Mouse (Mus musculus): ENCODE results near the gene Sept1. TPM values are rescaled to one million over a fixed set of nuclear protein-coding genes. Genes with fewer than 3 reads are reported as not detected.

Gene Sept1
- 18.8 and 26.5 TPM in 2 replicates for polyA plus RNA-seq (2015; fragmentation: Nextera tagmentation; extraction: Ambion mirVana)

DNA sequence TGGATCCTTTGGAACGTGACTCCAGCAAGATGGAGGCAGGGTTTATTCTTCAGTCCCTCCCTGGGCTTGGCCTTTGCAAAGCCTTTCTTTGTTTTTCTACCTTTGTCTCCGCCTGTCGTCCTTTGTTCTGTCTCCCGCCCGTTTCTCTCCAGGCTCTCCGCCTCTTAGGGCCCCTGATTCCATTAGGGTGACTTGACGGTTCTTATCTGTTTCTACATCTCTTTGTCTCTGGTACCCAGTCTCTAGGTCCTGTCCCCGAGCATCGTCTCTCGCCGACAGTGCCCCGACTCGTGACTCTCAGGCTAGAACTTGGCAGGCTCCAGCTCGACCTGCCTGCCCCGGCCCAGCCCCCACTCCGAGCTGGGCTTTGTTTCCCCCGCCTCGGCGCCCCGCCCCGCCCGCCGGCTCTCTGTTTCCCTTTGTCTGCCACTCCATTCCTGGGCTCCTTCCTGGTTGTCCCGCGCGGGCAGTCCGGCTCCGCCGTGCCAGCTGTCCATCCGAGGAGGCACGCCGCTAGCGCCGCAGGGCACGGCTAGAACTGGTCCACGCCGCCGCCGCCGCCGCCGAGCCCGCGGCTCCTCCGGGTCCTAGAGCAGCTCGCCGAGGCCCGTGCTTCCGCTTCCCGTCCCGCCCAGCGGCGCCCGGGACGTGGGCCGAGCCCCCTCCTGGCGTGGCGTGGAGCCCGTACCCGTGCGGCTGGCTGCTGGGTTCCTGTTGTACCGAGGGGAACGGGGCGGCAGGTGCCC lies at the start of gene Sept1, which contains the start of gene Zfp553:
Sept1 (minus strand) TSS at position 509 of the 746 bp plus-strand sequence.
Zfp553 (plus strand) TSS at position 440 of the 746 bp plus-strand sequence.
- Histone ChIP-seq H3K27me3 (replicated peaks; ENCODE audit: control insufficient read depth, insufficient read depth, low read length) (no peaks in the 10 kb centered on the region), H3K4me3 (replicated peaks; ENCODE audit: low read length) (peak within 1 kb of the TSS; percentile 85), H3K4me1 (replicated peaks; ENCODE audit: control insufficient read depth, insufficient read depth, low read length) (peaks cover 34% of the 10 kb centered on the region), H3K27ac (ENCODE audit: low read length) (peak within 1 kb of the TSS; percentile 100), H3K4me2 (ENCODE audit: low read length) (peak within 1 kb of the TSS; percentile 99), H3K36me3 (ENCODE audit: control insufficient read depth, insufficient read depth) (peaks cover 22% of the 10 kb centered on the region), H3K9me3 (ENCODE audit: control insufficient read depth, low read length) (no peaks in the 10 kb centered on the region), H3K9ac (replicated peaks; ENCODE audit: low read depth, low read length) (peak within 1 kb of the TSS; percentile 96)
- whole genome bisulfite sequencing: under 1% methylated on average over 62 of the region's 64 CpGs
- peak; percentile 95 for ATAC-seq

DNA sequence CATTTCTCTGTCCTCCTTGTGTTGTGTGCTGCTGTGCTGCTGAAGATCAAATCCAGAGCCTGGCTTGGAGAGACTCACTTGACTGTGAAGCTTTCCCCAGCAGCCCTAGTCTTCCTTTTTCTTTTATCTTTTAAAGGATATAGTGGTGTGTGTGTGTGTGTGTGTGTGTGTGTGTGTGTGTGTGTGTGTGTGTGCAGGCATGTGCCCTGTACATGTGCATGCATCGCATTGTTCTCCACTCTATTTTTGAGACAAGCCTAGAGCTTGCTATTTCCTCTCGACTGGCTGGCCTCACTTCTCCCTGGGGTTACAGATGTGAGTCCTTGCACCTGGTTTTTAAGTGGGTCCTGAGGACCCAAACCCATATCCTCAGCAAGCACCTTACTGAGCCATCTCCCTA lies 49.3 kb upstream of the Sept1 start:
- Histone ChIP-seq H3K4me2 (ENCODE audit: low read length) (no peak overlapping the region), H3K27ac (ENCODE audit: low read length) (no peak overlapping the region), H3K4me1 (replicated peaks; ENCODE audit: control insufficient read depth, insufficient read depth, low read length) (no peaks in the 10 kb centered on the region), H3K36me3 (ENCODE audit: control insufficient read depth, insufficient read depth) (no peaks in the 10 kb centered on the region), H3K27me3 (replicated peaks; ENCODE audit: control insufficient read depth, insufficient read depth, low read length) (no peaks in the 10 kb centered on the region), H3K9me3 (ENCODE audit: control insufficient read depth, low read length) (no peaks in the 10 kb centered on the region), H3K4me3 (replicated peaks; ENCODE audit: low read length) (no peak overlapping the region), H3K9ac (replicated peaks; ENCODE audit: low read depth, low read length) (no peak overlapping the region)
- no peak for ATAC-seq
- WGBS: 93% methylated on average over 2 of the region's 2 CpGs

DNA sequence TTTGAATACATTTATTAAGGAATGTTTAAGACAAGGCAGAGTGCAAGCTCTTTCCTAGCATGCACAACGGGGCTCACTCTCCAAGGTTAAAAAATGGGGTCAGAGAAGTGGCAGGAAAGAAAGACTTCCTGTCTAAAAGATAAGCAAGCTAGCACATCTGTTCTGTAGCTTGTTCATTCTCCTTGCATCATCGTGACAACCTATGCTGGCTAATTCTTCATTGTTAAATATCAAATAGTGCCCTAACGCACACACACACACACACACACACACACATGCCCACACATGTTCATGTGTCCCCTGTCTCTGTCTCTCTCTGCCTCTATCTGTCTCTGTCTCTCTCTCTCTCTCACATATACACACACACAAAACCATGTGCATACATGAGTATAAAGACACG lies 48.2 kb upstream of the Sept1 start:
- Histone ChIP-seq H3K4me1 (replicated peaks; ENCODE audit: control insufficient read depth, insufficient read depth, low read length) (no peaks in the 10 kb centered on the region), H3K36me3 (ENCODE audit: control insufficient read depth, insufficient read depth) (no peaks in the 10 kb centered on the region), H3K27ac (ENCODE audit: low read length) (no peak overlapping the region), H3K4me2 (ENCODE audit: low read length) (no peak overlapping the region), H3K9ac (replicated peaks; ENCODE audit: low read depth, low read length) (no peak overlapping the region), H3K4me3 (replicated peaks; ENCODE audit: low read length) (no peak overlapping the region), H3K9me3 (ENCODE audit: control insufficient read depth, low read length) (no peaks in the 10 kb centered on the region), H3K27me3 (replicated peaks; ENCODE audit: control insufficient read depth, insufficient read depth, low read length) (no peaks in the 10 kb centered on the region)
- WGBS: 79% methylated on average over 4 of the region's 4 CpGs
- ATAC-seq: no peak

DNA sequence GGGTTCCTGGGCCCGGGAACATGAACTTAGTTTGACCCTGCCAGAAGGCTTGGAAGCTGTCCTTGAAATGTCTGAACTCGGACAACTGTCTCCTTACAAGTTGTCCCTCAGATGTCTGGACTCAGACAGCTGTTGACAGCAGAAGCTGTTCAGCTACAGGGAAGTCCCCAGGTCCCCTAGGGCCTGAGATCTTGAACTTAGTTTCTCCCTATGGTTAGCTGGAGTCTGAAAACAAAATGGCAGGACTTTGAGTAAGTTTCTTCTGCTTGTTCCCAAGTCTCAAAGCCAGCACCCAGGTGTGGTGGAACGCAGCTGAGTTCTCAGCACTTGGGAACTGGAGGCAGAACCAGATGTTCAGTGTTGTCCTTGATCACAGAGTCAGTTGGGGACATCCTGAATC lies 47.2 kb upstream of the Sept1 start:
- Histone ChIP-seq H3K27me3 (replicated peaks; ENCODE audit: control insufficient read depth, insufficient read depth, low read length) (no peaks in the 10 kb centered on the region), H3K9ac (replicated peaks; ENCODE audit: low read depth, low read length) (no peak overlapping the region), H3K4me1 (replicated peaks; ENCODE audit: control insufficient read depth, insufficient read depth, low read length) (no peaks in the 10 kb centered on the region), H3K36me3 (ENCODE audit: control insufficient read depth, insufficient read depth) (no peaks in the 10 kb centered on the region), H3K4me2 (ENCODE audit: low read length) (no peak overlapping the region), H3K27ac (ENCODE audit: low read length) (no peak overlapping the region), H3K9me3 (ENCODE audit: control insufficient read depth, low read length) (no peaks in the 10 kb centered on the region), H3K4me3 (replicated peaks; ENCODE audit: low read length) (no peak overlapping the region)
- 86% methylated on average over 3 of the region's 3 CpGs for WGBS
- no peak for ATAC-seq

DNA sequence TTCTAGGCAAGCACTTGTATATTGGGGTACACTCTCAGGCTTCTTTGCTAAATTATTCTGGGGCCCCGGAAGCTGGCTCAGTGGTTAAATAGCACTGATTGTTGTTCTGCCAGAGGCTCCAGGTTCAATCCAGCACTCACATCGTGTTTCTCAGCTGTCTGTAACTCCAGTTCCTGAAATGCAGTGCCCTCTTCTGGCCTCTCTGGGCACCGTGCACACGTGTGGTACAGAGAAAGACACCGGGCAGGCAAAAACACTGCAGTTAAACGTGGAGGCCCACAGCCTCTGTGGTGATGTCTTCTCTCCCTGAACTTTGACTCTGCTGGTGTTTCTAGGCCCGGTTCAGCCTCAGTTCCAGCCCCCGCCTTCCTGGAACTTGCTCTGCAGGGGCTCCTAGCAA lies 45.4 kb upstream of the Sept1 start:
- ATAC-seq: no peak
- Histone ChIP-seq H3K27me3 (replicated peaks; ENCODE audit: control insufficient read depth, insufficient read depth, low read length) (no peaks in the 10 kb centered on the region), H3K4me3 (replicated peaks; ENCODE audit: low read length) (no peak overlapping the region), H3K27ac (ENCODE audit: low read length) (no peak overlapping the region), H3K9me3 (ENCODE audit: control insufficient read depth, low read length) (no peaks in the 10 kb centered on the region), H3K4me2 (ENCODE audit: low read length) (no peak overlapping the region), H3K36me3 (ENCODE audit: control insufficient read depth, insufficient read depth) (no peaks in the 10 kb centered on the region), H3K9ac (replicated peaks; ENCODE audit: low read depth, low read length) (no peak overlapping the region), H3K4me1 (replicated peaks; ENCODE audit: control insufficient read depth, insufficient read depth, low read length) (peaks cover 4% of the 10 kb centered on the region)
- WGBS: 19% methylated on average over 8 of the region's 8 CpGs

DNA sequence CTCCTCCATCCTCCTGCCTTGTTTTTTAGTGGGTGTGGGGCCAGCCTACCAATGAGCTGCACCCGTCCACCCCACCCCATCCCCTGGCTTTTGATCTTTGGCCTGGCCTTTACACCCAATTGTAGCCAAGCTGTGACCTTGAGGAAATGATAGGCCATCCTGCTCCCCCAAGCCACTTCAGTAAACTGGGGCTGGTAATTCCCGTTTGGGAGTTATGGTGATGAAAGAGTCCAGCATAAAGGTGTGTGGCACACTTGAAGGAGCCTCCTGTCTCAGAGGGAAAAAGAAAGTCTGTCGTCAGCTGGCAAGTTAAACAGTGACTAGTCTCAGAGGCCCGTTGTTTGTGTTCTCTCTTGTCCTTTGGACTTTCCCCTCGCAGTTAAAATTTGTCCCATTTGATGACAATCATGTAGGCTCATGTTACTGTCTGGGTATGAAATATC lies 43.6 kb upstream of the Sept1 start:
- 80% methylated on average over 5 of the region's 5 CpGs for WGBS
- no peak overlapping the region for H3K9ac ChIP-seq (replicated peaks; ENCODE audit: low read depth, low read length)
- H3K9me3 ChIP-seq (ENCODE audit: control insufficient read depth, low read length): no peaks in the 10 kb centered on the region
- no peak overlapping the region for H3K27ac ChIP-seq (ENCODE audit: low read length)
- H3K4me3 ChIP-seq (replicated peaks; ENCODE audit: low read length): no peak overlapping the region
- H3K27me3 ChIP-seq (replicated peaks; ENCODE audit: control insufficient read depth, insufficient read depth, low read length): no peaks in the 10 kb centered on the region
- H3K36me3 ChIP-seq (ENCODE audit: control insufficient read depth, insufficient read depth): no peaks in the 10 kb centered on the region
- no peak for ATAC-seq
- H3K4me2 ChIP-seq (ENCODE audit: low read length): no peak overlapping the region
- H3K4me1 ChIP-seq (replicated peaks; ENCODE audit: control insufficient read depth, insufficient read depth, low read length): peaks cover 20% of the 10 kb centered on the region

DNA sequence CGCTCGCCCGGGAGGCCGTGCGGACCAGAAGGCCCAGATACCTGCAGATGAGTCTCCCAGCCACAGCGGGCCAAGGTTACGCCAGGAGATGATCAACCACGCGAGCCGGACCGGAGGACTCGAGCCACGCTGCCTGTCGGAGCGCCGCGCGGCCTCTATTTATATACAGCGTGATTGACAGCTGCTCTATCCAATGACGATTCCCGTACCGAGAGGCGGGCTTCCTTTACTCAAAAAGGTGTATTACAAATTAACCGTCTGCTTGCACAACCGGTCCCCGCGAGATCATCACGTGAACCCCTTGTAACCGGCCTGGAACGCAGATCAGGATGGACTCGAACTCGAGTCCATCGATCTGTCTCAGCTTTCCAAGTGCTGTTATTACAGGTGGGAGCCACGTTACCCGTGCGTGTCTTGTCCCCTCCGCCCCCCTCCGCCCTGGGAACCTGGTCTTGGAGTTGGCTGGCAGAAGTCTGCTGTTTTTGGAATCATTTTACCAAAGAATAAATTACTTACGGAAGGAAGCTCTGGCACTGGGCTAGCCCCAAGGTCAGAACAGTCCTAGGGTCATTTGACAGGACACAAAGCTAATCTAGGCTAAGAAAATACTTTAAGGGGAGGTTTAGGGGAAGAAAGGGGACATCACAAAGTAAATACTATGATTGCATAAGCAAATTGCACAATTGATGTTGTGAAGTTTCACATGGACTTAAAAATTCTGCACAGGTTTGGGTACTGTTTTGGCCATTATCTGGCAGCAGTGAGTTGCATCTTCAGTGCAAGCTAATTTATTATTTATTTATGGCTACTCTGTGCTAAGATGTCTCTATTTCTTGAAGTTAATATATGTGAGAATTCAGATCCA lies 41.2 kb upstream of the Sept1 start, which contains the start of gene Sephs2:
Sephs2 (minus strand) TSS at position 131 of the 865 bp plus-strand sequence.
- peak; percentile 94 for ATAC-seq
- H3K9me3 ChIP-seq (ENCODE audit: control insufficient read depth, low read length): no peaks in the 10 kb centered on the region
- H3K27ac ChIP-seq (ENCODE audit: low read length): peak within 1 kb of the TSS; percentile 76
- peak within 1 kb of the TSS; percentile 90 for H3K9ac ChIP-seq (replicated peaks; ENCODE audit: low read depth, low read length)
- WGBS: 2% methylated on average over 39 of the region's 39 CpGs
- H3K27me3 ChIP-seq (replicated peaks; ENCODE audit: control insufficient read depth, insufficient read depth, low read length): no peaks in the 10 kb centered on the region
- peak within 1 kb of the TSS; percentile 84 for H3K4me2 ChIP-seq (ENCODE audit: low read length)
- H3K36me3 ChIP-seq (ENCODE audit: control insufficient read depth, insufficient read depth): peaks cover 2% of the 10 kb centered on the region; the same call in 1 of the 2 replicates
- H3K4me3 ChIP-seq (replicated peaks; ENCODE audit: low read length): peak within 1 kb of the TSS; percentile 92
- H3K4me1 ChIP-seq (replicated peaks; ENCODE audit: control insufficient read depth, insufficient read depth, low read length): peaks cover 27% of the 10 kb centered on the region

DNA sequence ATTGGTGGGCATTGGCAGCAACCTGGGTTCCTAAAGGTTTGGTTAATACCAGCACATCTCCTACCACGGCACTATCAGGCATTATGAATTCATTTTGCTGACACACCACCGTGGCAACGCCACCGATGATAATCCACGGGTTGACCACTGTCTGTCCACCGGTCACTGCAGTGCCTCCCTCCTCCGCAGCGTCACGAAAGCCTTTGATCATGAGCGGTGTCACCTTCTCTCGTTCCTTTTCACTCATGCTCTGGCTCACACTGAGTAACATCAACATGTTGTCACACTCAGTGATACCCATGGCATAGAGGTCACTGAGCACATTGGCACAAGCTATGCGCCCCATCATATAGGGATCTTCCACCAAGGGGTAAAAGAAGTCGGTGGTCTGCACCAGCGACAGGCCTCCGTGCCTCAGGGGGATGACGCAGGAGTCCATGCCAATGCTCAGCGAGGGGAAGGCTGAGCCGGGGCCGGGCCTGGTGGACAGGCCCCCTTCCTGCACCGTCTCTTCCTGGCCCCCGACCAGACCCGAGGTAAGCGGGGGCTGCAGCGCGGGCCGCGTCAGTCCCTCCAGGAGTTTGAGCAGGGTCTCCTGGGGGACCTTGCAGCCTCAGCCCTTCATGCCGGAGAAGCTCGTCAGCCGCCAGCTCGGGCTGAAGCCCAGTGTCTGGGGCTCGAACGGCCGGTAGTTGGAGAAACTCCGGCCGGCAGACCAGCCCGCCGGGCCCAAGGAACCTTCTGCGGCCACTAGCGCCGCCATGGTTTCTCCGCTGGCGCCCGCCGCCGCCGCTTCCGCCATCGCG lies 40.4 kb upstream of the Sept1 start:
- WGBS: 17% methylated on average over 49 of the region's 50 CpGs

More for the DNA sequence above, 40.4 kb upstream of the Sept1 start:
- peak overlapping the region; percentile 76 for H3K27ac ChIP-seq (ENCODE audit: low read length)
- peak overlapping the region; percentile 92 for H3K4me3 ChIP-seq (replicated peaks; ENCODE audit: low read length)
- peaks cover 4% of the 10 kb centered on the region; the same call in 1 of the 2 replicates for H3K9me3 ChIP-seq (ENCODE audit: control insufficient read depth, low read length)
- peak; percentile 53 for ATAC-seq
- peaks cover 10% of the 10 kb centered on the region for H3K36me3 ChIP-seq (ENCODE audit: control insufficient read depth, insufficient read depth)
- peak overlapping the region; percentile 90 for H3K9ac ChIP-seq (replicated peaks; ENCODE audit: low read depth, low read length)
- H3K27me3 ChIP-seq (replicated peaks; ENCODE audit: control insufficient read depth, insufficient read depth, low read length): no peaks in the 10 kb centered on the region
- H3K4me2 ChIP-seq (ENCODE audit: low read length): peak overlapping the region; percentile 84
- peaks cover 27% of the 10 kb centered on the region for H3K4me1 ChIP-seq (replicated peaks; ENCODE audit: control insufficient read depth, insufficient read depth, low read length)
